Mouse (Mus musculus) lung, postnatal 0 days (tissue): ENCODE data around the gene Itga7. TPM values are rescaled to one million over a fixed set of nuclear protein-coding genes. Genes with fewer than 3 reads are reported as not detected.
A peak's percentile ranks its signal among the peaks of the same experiment; 100 is the strongest.

Source experiments
- ATAC-seq: fragments of 200-750 bp; cut with Nextera tagmentation; 2 replicates; pipeline ENCODE4 v1.8.0; 2017; ENCODE audit warnings: moderate library complexity
- DNase-seq: peaks from one replicate; pipeline ENCODE4 v3.0.0-alpha.2; 2016; ENCODE audit warnings: low spot score
- H3K27ac ChIP-seq: fragments of 300-500 bp; sonication (generic); 2 replicates; pipeline ENCODE4 v1.5.1; 2014; ENCODE audit warnings: antibody characterized with exemption, mild to moderate bottlenecking, low read length, mixed read lengths
- H3K27me3 ChIP-seq: fragments of 300-500 bp; sonication (generic); replicated peaks from 2 replicates; pipeline ENCODE4 v1.6.1; 2014; ENCODE audit warnings: low read length, mixed read lengths; ENCODE audit not compliant: insufficient read depth
- H3K36me3 ChIP-seq: fragments of 300-500 bp; sonication (generic); 2 replicates; pipeline ENCODE4 v1.6.1; 2014; ENCODE audit warnings: low read length, mixed read lengths; ENCODE audit not compliant: insufficient read depth
- H3K4me1 ChIP-seq: fragments of 300-500 bp; sonication (generic); 2 replicates; pipeline ENCODE4 v1.6.1; 2014; ENCODE audit warnings: antibody characterized with exemption, low read depth, low read length, mixed read lengths; ENCODE audit not compliant: insufficient read depth
- H3K4me2 ChIP-seq: fragments of 300-500 bp; sonication (generic); replicated peaks from 2 replicates; pipeline ENCODE4 v1.6.1; 2014; ENCODE audit warnings: low read depth, mild to moderate bottlenecking, low read length, moderate library complexity, mixed read lengths
- H3K4me3 ChIP-seq: fragments of 300-500 bp; sonication (generic); 2 replicates; pipeline ENCODE4 v1.5.1; 2014; ENCODE audit warnings: low read depth, low read length
- H3K9ac ChIP-seq: fragments of 300-500 bp; sonication (generic); replicated peaks from 2 replicates; pipeline ENCODE4 v1.6.1; 2014; ENCODE audit warnings: low read depth, mild to moderate bottlenecking
- H3K9me3 ChIP-seq: fragments of 300-500 bp; sonication (generic); 2 replicates; pipeline ENCODE4 v1.6.1; 2016; ENCODE audit warnings: low read length, mixed read lengths
- CTCF ChIP-seq: IDR thresholded peaks from 2 replicates; pipeline ENCODE4 v1.5.1; 2016; ENCODE audit warnings: antibody characterized with exemption, mild to moderate bottlenecking
- EP300 ChIP-seq: IDR thresholded peaks from 2 replicates; pipeline ENCODE4 v1.6.1; 2016; ENCODE audit warnings: antibody characterized with exemption, mild to moderate bottlenecking, control low read depth
- WGBS: fragments of 180-500 bp; shearing (Covaris S2); extraction: QIAGEN DNeasy Blood & Tissue Kit; methylation state at CpG from one replicate; pipeline ENCODE4 v1.1.7; 2014; 5-methylcytosine and 5-hydroxymethylcytosine counted together
- polyA plus RNA-seq: library from polyadenylated mRNA; unstranded; fragments of >200 nt; fragmentation: Nextera tagmentation; extraction: Ambion mirVana; gene quantifications from 2 replicates; pipeline ENCODE4 v1.2.1, GENCODE M21; 2015

Itga7 gene
- polyA plus RNA-seq, 1 experiment from 2014 or later: 14.6 TPM

- H3K27me3 ChIP-seq: peaks cover 4% of the 10 kb centered on the region; the same call in 1 of the 2 replicates
- H3K9me3 ChIP-seq: no peaks in the 10 kb centered on the region
- 26% methylated on average over 4 of the region's 4 CpGs for WGBS
- TF ChIP-seq CTCF (no peak), EP300 (no peak)
- peaks cover 12% of the 10 kb centered on the region; the same call in 1 of the 2 replicates for H3K4me1 ChIP-seq
- H3K27ac ChIP-seq: no peak overlapping the region
- no peak overlapping the region for H3K9ac ChIP-seq
- no peaks in the 10 kb centered on the region for H3K36me3 ChIP-seq
- H3K4me2 ChIP-seq: no peak overlapping the region
- H3K4me3 ChIP-seq: no peak overlapping the region
- DNase-seq (no peak), ATAC-seq (no peak)
These were observed 5.3 kb upstream of the Itga7 start for GRCm38 (mm10) chr10:128928356-128928755.

GRCm38 (mm10) chr10:128929638-128930378 lies 3.8 kb upstream of the Itga7 start:
- peak; percentile 95 for ATAC-seq
- Histone ChIP-seq H3K36me3 (no peaks in the 10 kb centered on the region), H3K4me2 (no peak overlapping the region), H3K4me3 (no peak overlapping the region), H3K27ac (peak overlapping the region; percentile 15; the same call in 1 of the 2 replicates), H3K9ac (no peak overlapping the region), H3K4me1 (peaks cover 8% of the 10 kb centered on the region; the same call in 1 of the 2 replicates), H3K9me3 (no peaks in the 10 kb centered on the region), H3K27me3 (peaks cover 9% of the 10 kb centered on the region)
- peak; percentile 86 for DNase-seq
- peak; percentile 87 for TF ChIP-seq EP300
- TF ChIP-seq CTCF: no peak
- 34% methylated on average over 7 of the region's 7 CpGs for WGBS

DNA sequence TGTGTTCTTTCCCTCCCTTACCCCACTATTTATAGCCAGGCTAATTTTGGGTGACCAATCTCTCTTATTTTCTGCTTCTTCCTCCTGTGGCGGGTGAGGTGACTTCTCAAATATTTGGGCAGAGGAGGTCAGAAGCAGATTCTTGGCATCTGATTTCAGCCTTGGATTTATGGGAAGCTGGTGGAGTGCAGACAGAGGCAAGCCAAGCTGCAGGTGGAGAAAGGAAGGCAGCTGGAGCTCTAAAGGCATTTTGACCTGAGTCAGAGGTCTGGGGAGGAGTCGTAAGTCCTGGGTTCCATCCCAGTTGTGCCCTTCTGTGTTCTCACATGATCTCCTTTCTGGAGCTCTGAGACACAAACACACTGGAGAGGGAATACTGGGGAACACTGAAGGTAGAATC lies 2.2 kb upstream of the Itga7 start:
- ATAC-seq (no peak), DNase-seq (no peak)
- Histone ChIP-seq H3K4me1 (peaks cover 12% of the 10 kb centered on the region; the same call in 1 of the 2 replicates), H3K4me2 (no peak overlapping the region), H3K9ac (no peak overlapping the region), H3K36me3 (no peaks in the 10 kb centered on the region), H3K4me3 (no peak overlapping the region), H3K27me3 (peaks cover 9% of the 10 kb centered on the region), H3K27ac (no peak overlapping the region), H3K9me3 (no peaks in the 10 kb centered on the region)
- TF ChIP-seq EP300 (no peak), CTCF (no peak)
- WGBS: 37% methylated on average over 2 of the region's 2 CpGs

DNA sequence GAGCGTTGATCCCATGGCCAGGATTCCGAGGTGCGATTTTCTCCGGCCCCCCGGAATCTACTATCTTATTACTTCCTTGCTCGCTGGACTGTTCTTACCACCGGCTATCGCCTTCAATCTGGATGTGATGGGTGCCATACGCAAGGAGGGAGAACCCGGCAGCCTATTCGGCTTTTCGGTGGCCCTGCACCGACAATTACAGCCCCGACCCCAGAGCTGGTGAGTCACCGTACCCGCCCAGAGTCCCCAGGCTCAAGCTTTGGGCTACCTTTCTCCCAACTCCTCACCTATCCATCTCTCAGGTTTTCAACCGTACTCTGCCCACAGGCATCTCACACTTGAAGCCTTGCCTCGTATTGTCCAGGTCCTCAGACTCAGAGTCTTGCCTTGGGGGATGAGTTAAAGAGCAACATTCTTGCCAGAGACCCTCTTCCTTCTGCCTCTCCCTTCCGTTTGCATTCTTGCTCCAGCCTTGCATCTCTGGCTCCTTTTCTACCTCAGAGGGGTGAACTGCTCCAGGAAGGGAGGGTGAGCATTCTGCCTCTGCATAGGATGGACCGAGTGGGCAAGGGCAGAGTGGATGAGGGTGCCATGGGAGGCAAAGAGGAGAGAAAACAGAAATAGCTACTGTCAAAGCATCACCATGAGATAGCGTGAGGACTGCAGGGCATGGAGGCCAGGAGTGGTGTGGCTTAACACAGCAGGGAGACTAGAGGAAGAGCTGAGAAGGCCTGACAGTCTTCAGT lies 531 bp downstream of the Itga7 start:
- H3K4me1 ChIP-seq: peaks cover 9% of the 10 kb centered on the region; the same call in 1 of the 2 replicates
- H3K4me2 ChIP-seq: peak overlapping the region; percentile 57
- DNase-seq (no peak), ATAC-seq (no peak)
- H3K27ac ChIP-seq: no peak overlapping the region
- no peak overlapping the region; the same call in 1 of the 2 replicates for H3K9ac ChIP-seq
- peak overlapping the region; percentile 37 for H3K4me3 ChIP-seq
- peaks cover 9% of the 10 kb centered on the region for H3K27me3 ChIP-seq
- no peaks in the 10 kb centered on the region for H3K36me3 ChIP-seq
- WGBS: 5% methylated on average over 20 of the region's 21 CpGs
- TF ChIP-seq EP300 (no peak), CTCF (no peak)
- H3K9me3 ChIP-seq: no peaks in the 10 kb centered on the region

- Histone ChIP-seq H3K4me3 (no peak overlapping the region), H3K9me3 (no peaks in the 10 kb centered on the region), H3K9ac (no peak overlapping the region), H3K4me1 (peaks cover 7% of the 10 kb centered on the region; the same call in 1 of the 2 replicates), H3K27me3 (peaks cover 9% of the 10 kb centered on the region), H3K36me3 (no peaks in the 10 kb centered on the region), H3K27ac (no peak overlapping the region), H3K4me2 (peak overlapping the region; percentile 57)
- no peak for DNase-seq
- TF ChIP-seq EP300 (no peak), CTCF (0 out of 2 replicates have a peak, but pooled peaks have one; percentile 10)
- WGBS: 61% methylated on average over 7 of the region's 7 CpGs
- ATAC-seq: no peak
These were observed 1.6 kb downstream of the Itga7 start for GRCm38 (mm10) chr10:128934997-128935787.
